Mouse (Mus musculus) induced T-regulatory cell, adult 2 months (primary cell): ENCODE results near the gene Pemt.

Source experiments
- DNase-seq: peaks from one replicate; pipeline ENCODE4 v3.0.0-alpha.2; 2012; ENCODE audit warnings: low read depth

The Pemt gene

GRCm38 (mm10) chr11:60056520-60056919 is 10.2 kb upstream of the Pemt start:
- no peak for DNase-seq

GRCm38 (mm10) chr11:60048841-60049240 is 2.6 kb upstream of the Pemt start:
- DNase-seq, result no peak

DNA sequence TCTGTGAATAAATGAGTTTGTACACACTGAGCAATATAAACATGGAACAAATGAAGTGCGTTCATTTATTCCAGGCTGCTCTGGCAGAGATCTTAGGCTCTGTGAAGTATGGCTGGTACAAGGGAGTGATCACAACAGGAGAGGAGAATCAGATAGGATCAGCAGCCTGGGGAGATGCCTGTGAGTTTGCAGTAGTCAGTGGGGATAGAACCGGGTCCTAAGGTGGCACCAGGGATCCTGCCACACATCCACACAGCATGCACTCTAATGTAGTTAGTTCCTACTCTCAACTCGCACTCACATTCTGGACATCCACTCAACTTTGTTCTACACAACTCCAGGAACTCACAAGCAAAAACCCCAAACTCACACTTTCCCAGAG is 622 bp downstream of the Pemt start:
- no peak for DNase-seq

DNA sequence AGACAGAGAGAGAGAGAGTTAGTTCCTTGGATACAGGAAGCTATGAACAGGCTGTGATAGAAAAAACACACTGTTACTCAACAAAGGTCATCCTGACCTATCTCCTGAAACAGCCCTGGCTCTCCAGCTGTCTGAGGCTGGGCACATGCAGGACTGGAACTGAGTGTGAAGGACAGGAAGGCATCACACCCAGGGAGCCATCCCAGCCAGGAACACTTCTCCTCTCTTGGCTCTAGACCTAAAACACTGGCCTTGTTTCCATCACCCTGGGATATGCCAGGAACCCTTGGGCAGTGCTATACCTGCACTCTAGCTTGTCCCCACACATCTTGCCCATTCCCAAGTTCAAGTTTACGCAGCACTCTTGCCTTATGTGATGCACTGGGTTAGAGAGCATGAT is 1.5 kb downstream of the Pemt start:
- no peak for DNase-seq

DNA sequence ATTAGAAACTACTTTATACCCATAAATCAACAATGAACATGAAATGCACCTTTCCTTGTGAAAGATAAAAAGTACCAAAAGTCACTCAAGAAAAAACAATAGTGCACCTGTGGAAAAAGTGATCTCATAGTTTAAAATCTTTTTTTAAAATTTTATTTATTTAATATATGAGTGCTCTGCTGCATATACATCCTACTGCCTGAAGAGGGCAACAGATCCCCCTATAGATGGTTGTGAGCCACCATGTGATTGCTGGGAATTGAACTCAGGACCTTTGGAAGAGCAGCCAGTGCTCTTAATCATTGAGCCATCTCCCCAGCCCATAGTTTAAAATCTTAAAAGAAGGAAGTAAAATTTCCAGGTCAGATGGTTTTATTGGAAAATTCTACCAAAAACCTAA is 4.0 kb downstream of the Pemt start:
- peak; percentile 12 for DNase-seq

- no peak for DNase-seq
Measured at GRCm38 (mm10) chr11:60036537-60037220, 9.6 kb downstream of the Pemt start.

DNA sequence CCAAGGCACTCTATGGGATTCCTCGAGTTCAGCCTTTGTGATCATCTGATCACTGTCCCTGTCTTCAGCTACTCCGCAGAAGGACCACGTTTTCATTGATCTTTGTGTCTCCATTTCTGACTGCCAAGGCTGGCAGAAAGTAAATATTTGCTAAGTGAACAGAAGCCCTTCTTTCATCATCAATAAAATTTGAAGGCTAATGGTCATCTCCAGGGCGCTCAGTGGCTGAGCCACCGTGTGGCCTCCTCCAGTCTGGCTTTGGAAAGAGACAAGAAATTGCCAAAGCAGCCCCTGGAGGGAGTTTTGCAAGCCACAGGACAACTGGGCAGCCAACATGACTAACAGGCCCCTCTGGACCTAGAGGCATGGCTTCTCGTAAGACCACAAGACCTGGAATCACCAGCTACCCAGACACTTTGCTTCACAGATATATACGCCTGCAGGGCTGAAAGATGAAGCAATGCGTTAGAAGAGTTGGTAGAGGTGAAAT is 11.3 kb downstream of the Pemt start:
- DNase-seq, result no peak

GRCm38 (mm10) chr11:60034293-60034692 is 12.0 kb downstream of the Pemt start:
- no peak for DNase-seq

DNA sequence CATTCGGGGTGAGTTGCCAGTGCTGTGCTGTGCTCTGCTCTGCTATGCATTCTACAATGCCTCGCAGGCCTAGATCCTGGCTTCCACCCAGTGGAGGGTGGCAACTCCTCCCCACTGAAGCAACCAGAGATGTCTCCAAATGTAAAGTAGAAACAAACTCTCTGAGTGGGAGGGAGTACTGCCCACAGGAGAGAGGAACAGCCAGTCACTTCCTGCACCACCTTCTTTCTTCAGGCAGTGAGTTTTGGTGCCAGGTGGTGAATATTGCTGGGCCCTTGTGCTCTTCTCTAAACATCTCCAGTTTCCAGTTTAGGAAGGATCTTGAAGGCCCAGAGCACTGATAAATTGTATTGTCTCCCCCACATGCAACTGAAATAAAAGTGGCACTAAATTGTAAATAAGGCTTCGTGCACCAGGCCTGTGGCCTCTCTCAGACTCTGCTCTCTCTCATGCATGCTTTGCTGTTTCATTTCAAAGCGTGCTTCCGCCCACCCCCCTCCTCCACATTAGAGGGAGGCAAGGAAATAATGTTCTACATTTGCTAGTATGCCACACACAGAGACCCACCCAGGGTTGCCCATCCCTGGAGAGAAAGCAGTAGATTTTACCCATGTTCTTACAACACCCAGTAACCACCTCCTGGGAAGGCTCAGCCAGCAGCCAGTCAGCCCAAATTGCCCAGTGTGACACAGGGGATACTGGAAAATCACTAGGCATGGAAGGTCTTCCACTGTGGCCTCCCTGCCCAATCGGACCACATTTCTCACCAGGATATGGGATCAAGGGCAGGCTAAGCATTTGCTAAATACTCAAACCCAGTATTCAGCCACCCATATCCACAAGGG is 13.5 kb downstream of the Pemt start:
- DNase-seq, result peak; percentile 32

- DNase-seq, result no peak
Measured at GRCm38 (mm10) chr11:60030747-60031331, 15.4 kb downstream of the Pemt start.

- DNase-seq, result no peak
Measured at GRCm38 (mm10) chr11:60029976-60030375, 16.3 kb downstream of the Pemt start.

DNA sequence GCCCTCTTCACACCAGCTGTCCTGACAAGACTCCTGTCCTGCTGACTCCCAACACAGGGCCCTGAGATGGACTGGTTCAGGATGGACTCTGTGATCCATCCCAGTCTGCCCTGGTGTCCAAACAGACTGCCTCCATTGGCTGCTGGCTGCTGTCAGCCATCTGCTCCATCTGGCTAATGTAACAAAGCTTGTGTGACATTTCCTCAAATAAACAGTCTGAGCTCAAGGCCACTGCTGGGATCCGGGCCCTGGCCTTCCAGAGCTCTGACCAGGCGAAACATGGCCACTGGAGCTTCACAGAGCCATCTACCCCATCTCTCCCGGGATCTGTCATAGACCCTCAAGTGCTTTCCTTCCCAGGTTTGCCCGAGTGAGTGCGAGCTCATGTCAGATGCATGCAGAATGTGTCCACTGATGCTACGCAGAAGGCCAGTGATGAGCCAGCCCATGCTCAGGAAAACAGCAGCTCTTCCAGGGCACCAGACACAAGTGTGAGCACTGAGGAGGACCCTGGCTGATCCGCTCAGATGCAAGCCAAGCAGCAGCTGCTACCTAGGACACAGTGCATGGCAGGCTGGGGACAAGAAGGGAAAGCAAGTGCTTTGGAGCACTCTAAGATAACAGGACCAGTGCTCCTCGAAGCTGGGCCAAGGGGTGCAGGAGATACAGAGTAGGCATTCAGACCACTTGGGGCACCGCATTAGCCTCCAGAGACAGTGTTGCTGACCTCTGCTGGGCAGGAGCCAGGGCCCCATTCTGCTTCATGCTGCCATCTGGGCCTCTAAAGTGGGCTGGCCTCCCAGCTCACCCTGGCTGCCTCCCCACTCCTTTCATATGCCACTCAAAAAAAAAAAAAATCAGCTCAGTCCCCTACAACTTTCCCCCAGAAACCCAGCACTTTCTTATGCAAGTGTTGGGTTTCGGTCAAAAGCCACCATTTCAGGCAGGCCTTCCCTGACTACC is 18.1 kb downstream of the Pemt start:
- no peak for DNase-seq

- DNase-seq, result peak; percentile 91
Measured at GRCm38 (mm10) chr11:60027272-60027671, 19.0 kb downstream of the Pemt start.

- DNase-seq, result no peak
Measured at GRCm38 (mm10) chr11:60026166-60026565, 20.1 kb downstream of the Pemt start.

GRCm38 (mm10) chr11:60021201-60021600 is 25.1 kb downstream of the Pemt start:
- DNase-seq, result no peak

DNA sequence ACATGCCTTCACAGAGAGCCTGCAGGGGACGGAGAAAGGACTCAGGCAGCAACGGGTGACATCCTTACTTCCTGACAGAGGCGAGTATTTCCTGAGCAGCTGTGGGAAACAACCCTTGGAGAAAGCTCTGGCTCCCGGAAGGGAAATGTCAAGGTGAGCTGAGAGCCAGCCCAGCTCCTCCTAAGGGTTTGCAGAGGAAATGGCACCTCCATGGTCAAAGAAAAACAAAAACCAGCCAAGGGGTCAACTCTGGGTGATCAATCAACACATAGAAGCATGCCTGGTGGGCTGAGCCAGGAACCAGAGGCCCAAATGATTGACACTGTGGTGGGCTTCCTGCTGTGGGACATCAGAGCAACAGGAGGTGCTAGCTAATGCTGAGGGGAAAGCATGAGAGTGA is 29.6 kb downstream of the Pemt start:
- DNase-seq, result no peak

DNA sequence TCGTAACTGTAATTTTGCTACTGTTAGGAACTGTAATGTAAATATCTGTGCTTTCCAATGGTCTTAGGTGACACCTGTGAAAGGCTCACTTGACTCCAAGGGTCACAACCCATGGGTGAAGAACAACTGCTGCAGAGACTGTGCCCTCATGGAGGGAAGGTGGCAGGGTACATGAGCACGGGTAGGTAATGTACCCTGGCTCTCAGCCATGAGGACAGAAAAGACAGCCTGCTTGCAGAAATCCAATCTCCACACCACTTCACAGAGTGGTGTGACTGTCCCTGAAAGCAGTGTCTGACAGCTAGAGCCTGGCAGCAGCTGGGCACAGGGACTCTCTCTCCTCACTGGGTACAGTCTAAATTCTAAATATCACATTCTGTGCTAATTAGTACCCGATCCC is 34.8 kb downstream of the Pemt start:
- no peak for DNase-seq

- no peak for DNase-seq
Measured at GRCm38 (mm10) chr11:60009451-60009850, 36.8 kb downstream of the Pemt start.

GRCm38 (mm10) chr11:60005866-60006265 is 40.4 kb downstream of the Pemt start:
- DNase-seq, result no peak

GRCm38 (mm10) chr11:60004716-60005115 is 41.6 kb downstream of the Pemt start:
- DNase-seq, result no peak

- no peak for DNase-seq
Measured at GRCm38 (mm10) chr11:60003811-60004210, 42.5 kb downstream of the Pemt start.
